Mouse (Mus musculus): ENCODE data around the gene Fam222b. TPM values are rescaled to one million over a fixed set of nuclear protein-coding genes. Genes with fewer than 3 reads are reported as not detected.

The Fam222b gene
- polyA plus RNA-seq, 1 experiment from 2014 or later, result 18.6 TPM

- in situ Hi-C loops (cut with MboI; ENCODE audit: low pct_unique_long_range_greater_than_20kb), result no loop called here
- ChIA-PET CTCF (interaction anchor here (0.7 to 2.1 kb wide), 7 partner anchors 16 to 93 kb away, joined by 3 to 8 read pairs (median 3); partner anchors contain the start of genes Nek8 and Tlcd1), POLR2A (interaction anchor here (0.6 kb wide), 1 partner anchor 87 kb away, joined by 3 read pairs; no protein-coding TSS in a partner anchor)
- DNase-seq (ENCODE audit: low read depth, low spot score), result no peak
- no peaks in the 10 kb centered on the region for H3K27me3 ChIP-seq
- TF ChIP-seq CTCF (IDR thresholded peaks at IDR 0.05), result no peak
- ATAC-seq, result no peak
Measured at GRCm38 (mm10) chr11:78152299-78153231, 58.1 kb downstream of the Fam222b start.

GRCm38 (mm10) chr11:78153778-78154177 is 59.3 kb downstream of the Fam222b start:
- no peak for ATAC-seq
- CTCF ChIA-PET, result interaction anchor here (2.1 kb wide), 1 partner anchor 23 kb away, joined by 8 read pairs; the partner anchor contains the start of genes Nek8 and Tlcd1
- H3K27me3 ChIP-seq, result no peaks in the 10 kb centered on the region
- POLR2A ChIA-PET, result no interaction called here
- TF ChIP-seq CTCF (IDR thresholded peaks at IDR 0.05), result no peak
- DNase-seq (ENCODE audit: low read depth, low spot score), result no peak
- in situ Hi-C loops (cut with MboI; ENCODE audit: low pct_unique_long_range_greater_than_20kb), result no loop called here

GRCm38 (mm10) chr11:78155674-78156073 is 61.2 kb downstream of the Fam222b start:
- ChIA-PET POLR2A (no interaction called here), CTCF (no interaction called here)
- no peaks in the 10 kb centered on the region for H3K27me3 ChIP-seq
- DNase-seq (ENCODE audit: low read depth, low spot score) (no peak), ATAC-seq (no peak)
- no peak for TF ChIP-seq CTCF (IDR thresholded peaks at IDR 0.05)
- in situ Hi-C loops (cut with MboI; ENCODE audit: low pct_unique_long_range_greater_than_20kb), result loop anchor here (5.0 kb wide), 1 partner anchor 98 kb away; no protein-coding TSS in a partner anchor

- ChIA-PET CTCF (no interaction called here), POLR2A (interaction anchor here (0.7 kb wide), 1 partner anchor 23 kb away, joined by 3 read pairs; no protein-coding TSS in a partner anchor)
- TF ChIP-seq CTCF (IDR thresholded peaks at IDR 0.05), result no peak
- ATAC-seq, result no peak
- DNase-seq (ENCODE audit: low read depth, low spot score), result no peak
- in situ Hi-C loops (cut with MboI; ENCODE audit: low pct_unique_long_range_greater_than_20kb), result loop anchor here (5.0 kb wide), 1 partner anchor 99 kb away; no protein-coding TSS in a partner anchor
- no peaks in the 10 kb centered on the region for H3K27me3 ChIP-seq
Measured at GRCm38 (mm10) chr11:78156156-78156699, 61.8 kb downstream of the Fam222b start.

- no peaks in the 10 kb centered on the region for H3K27me3 ChIP-seq
- ChIA-PET CTCF (interaction anchor here (1.0 to 1.8 kb wide), 6 partner anchors 12 to 36 kb away, joined by 3 to 8 read pairs (median 4); no protein-coding TSS in a partner anchor), POLR2A (interaction anchor here (0.9 to 1.9 kb wide), 3 partner anchors 13 to 25 kb away, joined by 3 to 6 read pairs (median 5); no protein-coding TSS in a partner anchor)
- in situ Hi-C loops (cut with MboI; ENCODE audit: low pct_unique_long_range_greater_than_20kb), result loop anchor here (5.0 kb wide), 1 partner anchor 102 kb away; no protein-coding TSS in a partner anchor
- DNase-seq (ENCODE audit: low read depth, low spot score) (no peak), ATAC-seq (peak; percentile 32)
- TF ChIP-seq CTCF (IDR thresholded peaks at IDR 0.05), result no peak
Measured at GRCm38 (mm10) chr11:78159096-78159495, 64.6 kb downstream of the Fam222b start.

- no peak for TF ChIP-seq CTCF (IDR thresholded peaks at IDR 0.05)
- ChIA-PET POLR2A (interaction anchor here (0.9 to 1.9 kb wide), 3 partner anchors 13 to 25 kb away, joined by 3 to 6 read pairs (median 3); partner anchors contain the start of genes Nek8 and Tlcd1), CTCF (interaction anchor here (1.0 to 1.6 kb wide), 4 partner anchors 12 to 37 kb away, joined by 3 to 5 read pairs (median 3); no protein-coding TSS in a partner anchor)
- ATAC-seq (no peak), DNase-seq (ENCODE audit: low read depth, low spot score) (no peak)
- in situ Hi-C loops (cut with MboI; ENCODE audit: low pct_unique_long_range_greater_than_20kb), result loop anchor here (5.0 kb wide), 1 partner anchor 102 kb away; no protein-coding TSS in a partner anchor
- no peaks in the 10 kb centered on the region for H3K27me3 ChIP-seq
Measured at GRCm38 (mm10) chr11:78159557-78159956, 65.1 kb downstream of the Fam222b start.

GRCm38 (mm10) chr11:78160171-78160570 is 65.7 kb downstream of the Fam222b start:
- CTCF ChIA-PET, result interaction anchor here (1.2 kb wide), 1 partner anchor 18 kb away, joined by 3 read pairs; no protein-coding TSS in a partner anchor
- no peaks in the 10 kb centered on the region for H3K27me3 ChIP-seq
- POLR2A ChIA-PET, result interaction anchor here (1.1 to 1.9 kb wide), 2 partner anchors 12 to 17 kb away, joined by 3 to 6 read pairs; partner anchors contain the start of genes Nek8 and Tlcd1
- DNase-seq (ENCODE audit: low read depth, low spot score), result no peak
- ATAC-seq, result no peak
- in situ Hi-C loops (cut with MboI; ENCODE audit: low pct_unique_long_range_greater_than_20kb), result no loop called here
- TF ChIP-seq CTCF (IDR thresholded peaks at IDR 0.05), result no peak

- H3K27me3 ChIP-seq, result no peaks in the 10 kb centered on the region
- no peak for ATAC-seq
- POLR2A ChIA-PET, result interaction anchor here (1.1 kb wide), 1 partner anchor 16 kb away, joined by 3 read pairs; the partner anchor contains the start of genes Nek8 and Tlcd1
Measured at GRCm38 (mm10) chr11:78160675-78161074, 66.2 kb downstream of the Fam222b start.

GRCm38 (mm10) chr11:78161169-78161568 is 66.7 kb downstream of the Fam222b start:
- DNase-seq (ENCODE audit: low read depth, low spot score), result no peak
- CTCF ChIA-PET, result interaction anchor here (1.1 kb wide), 1 partner anchor 17 kb away, joined by 3 read pairs; no protein-coding TSS in a partner anchor
- in situ Hi-C loops (cut with MboI; ENCODE audit: low pct_unique_long_range_greater_than_20kb), result no loop called here
- POLR2A ChIA-PET, result interaction anchor here (0.7 kb wide), 1 partner anchor 103 kb away, joined by 3 read pairs; no protein-coding TSS in a partner anchor
- no peak for ATAC-seq
- no peaks in the 10 kb centered on the region for H3K27me3 ChIP-seq
- no peak for TF ChIP-seq CTCF (IDR thresholded peaks at IDR 0.05)

More at GRCm38 (mm10) chr11:78160675-78161074, 66.2 kb downstream of the Fam222b start:
- in situ Hi-C loops (cut with MboI; ENCODE audit: low pct_unique_long_range_greater_than_20kb), result no loop called here
- TF ChIP-seq CTCF (IDR thresholded peaks at IDR 0.05), result no peak
- CTCF ChIA-PET, result interaction anchor here (1.2 kb wide), 1 partner anchor 17 kb away, joined by 3 read pairs; no protein-coding TSS in a partner anchor
- no peak for DNase-seq (ENCODE audit: low read depth, low spot score)

- CTCF ChIA-PET, result interaction anchor here (1.1 kb wide), 1 partner anchor 16 kb away, joined by 3 read pairs; no protein-coding TSS in a partner anchor
- in situ Hi-C loops (cut with MboI; ENCODE audit: low pct_unique_long_range_greater_than_20kb), result no loop called here
- ATAC-seq (no peak), DNase-seq (ENCODE audit: low read depth, low spot score) (no peak)
- no peak for TF ChIP-seq CTCF (IDR thresholded peaks at IDR 0.05)
- POLR2A ChIA-PET, result interaction anchor here (0.7 to 4.8 kb wide), 2 partner anchors 14 to 104 kb away, joined by 3 to 50 read pairs; partner anchors contain the start of genes Nek8 and Tlcd1
- no peaks in the 10 kb centered on the region for H3K27me3 ChIP-seq
Measured at GRCm38 (mm10) chr11:78161968-78162367, 67.5 kb downstream of the Fam222b start.

All from Patski (cell line).